Comparison of ENCODE assay signal across 12 mouse cellular contexts in genomic region chr10:79590702-79591101, GRCm38 (mm10). TPM values are rescaled to one million over a fixed set of nuclear protein-coding genes. Genes with fewer than 3 reads are reported as not detected.
"Had no signal": no experiment of that assay in that cellular context is flagged by ENCODE, and none has a peak within 500 bp of the region (broad histone marks: within the 10 kb centered on the region; RNA-seq: fewer than 3 reads in every experiment).

No protein-coding gene starts in this region.

- ATAC-seq: liver, postnatal 0 days; lung, postnatal 0 days; midbrain, embryonic 16.5 days had no signal

- DNase-seq: liver, postnatal 0 days; lung, adult 2 months; lung, postnatal 14 days; lung, postnatal 36 days; midbrain, embryonic 14.5 days; right cerebral cortex, postnatal 14 days; thymus, adult 2 months; thymus, postnatal 25 days; thymus, postnatal 4 days had no signal

RNA-seq across cellular contexts. Expression of gene Theg, which starts 3.6 kb away (rescaled TPM):
- total RNA-seq: neutrophil, adult 5-6 weeks had no signal

RNA-seq across cellular contexts. Expression of gene C2cd4c, which starts 23.1 kb away (rescaled TPM):
- total RNA-seq: neutrophil, adult 5-6 weeks had no signal

RNA-seq across cellular contexts. Expression of gene Shc2, which starts 47.0 kb away (rescaled TPM):
- total RNA-seq: neutrophil, adult 5-6 weeks had no signal

RNA-seq across cellular contexts. Expression of gene Odf3l2, which starts 54.8 kb away (rescaled TPM):
- total RNA-seq: neutrophil, adult 5-6 weeks had no signal
